Mouse (Mus musculus) myocyte (in vitro differentiated cells): ENCODE measurements around the gene Cma2.

ENCODE experiments used
- MYOD1 ChIP-seq, 3 experiments: IDR thresholded peaks; one replicate each; pipeline ENCODE4 v1.6.1; 2011; ENCODE audit warnings: control low read depth in 2 of 3, low read depth in 2 of 3, mild to moderate bottlenecking in 2 of 3, moderate library complexity in 1 of 3; ENCODE audit not compliant: insufficient read length in 2 of 3, control insufficient read depth in 1 of 3
- POLR2A ChIP-seq: IDR thresholded peaks from one replicate; pipeline ENCODE4 v1.6.1; 2011; ENCODE audit warnings: low read depth, mild to moderate bottlenecking, control low read depth, moderate library complexity; ENCODE audit not compliant: insufficient read length
- TCF12 ChIP-seq: IDR thresholded peaks from one replicate; pipeline ENCODE4 v1.6.1; 2011; ENCODE audit warnings: mild to moderate bottlenecking, control low read depth; ENCODE audit not compliant: poor library complexity, insufficient read depth, severe bottlenecking

DNA sequence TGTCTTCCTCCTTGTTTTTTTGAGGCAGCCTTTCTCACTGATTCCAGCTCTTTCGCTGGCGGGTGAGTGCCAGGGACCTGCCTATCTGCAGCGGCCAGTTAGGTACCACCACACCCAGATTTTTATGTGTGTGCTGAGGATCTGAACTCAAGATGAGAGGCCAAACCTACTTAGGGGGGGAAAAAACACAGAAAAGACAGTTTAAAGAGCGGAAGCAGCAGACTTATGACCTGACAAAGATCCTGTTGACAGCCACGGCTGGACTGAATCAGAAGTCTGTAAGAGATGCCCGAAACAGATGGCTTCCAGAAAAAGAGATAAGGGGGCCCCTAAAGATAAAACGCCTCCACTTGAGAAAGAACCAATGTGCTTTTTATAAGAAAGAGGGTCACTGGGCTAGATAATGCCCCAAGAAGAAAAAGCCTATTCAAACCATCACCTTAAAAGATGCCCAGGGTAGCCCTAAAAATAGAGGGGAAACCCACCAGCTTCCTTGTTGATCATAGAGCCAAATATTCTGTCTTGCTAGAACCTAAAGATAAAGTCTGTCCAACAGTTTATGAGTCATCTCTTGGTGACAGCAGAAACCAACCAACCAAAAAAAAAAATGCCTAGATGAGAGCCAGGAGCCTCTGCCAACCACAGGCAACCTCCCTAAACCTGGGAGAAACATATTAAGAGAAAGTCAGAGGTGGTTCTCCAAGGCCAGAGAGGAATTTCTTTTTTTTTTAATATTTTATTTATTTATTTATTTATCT lies 28.1 kb upstream of the Cma2 start:
- TF ChIP-seq MYOD1 (IDR thresholded peaks at IDR 0.05; ENCODE audit: control insufficient read depth in 1 of 3, insufficient read length in 2 of 3, low read depth in 2 of 3) (no peak), POLR2A (no peak), TCF12 (no peak)
